Mouse (Mus musculus): ENCODE data around the gene Mmp24.

DNA sequence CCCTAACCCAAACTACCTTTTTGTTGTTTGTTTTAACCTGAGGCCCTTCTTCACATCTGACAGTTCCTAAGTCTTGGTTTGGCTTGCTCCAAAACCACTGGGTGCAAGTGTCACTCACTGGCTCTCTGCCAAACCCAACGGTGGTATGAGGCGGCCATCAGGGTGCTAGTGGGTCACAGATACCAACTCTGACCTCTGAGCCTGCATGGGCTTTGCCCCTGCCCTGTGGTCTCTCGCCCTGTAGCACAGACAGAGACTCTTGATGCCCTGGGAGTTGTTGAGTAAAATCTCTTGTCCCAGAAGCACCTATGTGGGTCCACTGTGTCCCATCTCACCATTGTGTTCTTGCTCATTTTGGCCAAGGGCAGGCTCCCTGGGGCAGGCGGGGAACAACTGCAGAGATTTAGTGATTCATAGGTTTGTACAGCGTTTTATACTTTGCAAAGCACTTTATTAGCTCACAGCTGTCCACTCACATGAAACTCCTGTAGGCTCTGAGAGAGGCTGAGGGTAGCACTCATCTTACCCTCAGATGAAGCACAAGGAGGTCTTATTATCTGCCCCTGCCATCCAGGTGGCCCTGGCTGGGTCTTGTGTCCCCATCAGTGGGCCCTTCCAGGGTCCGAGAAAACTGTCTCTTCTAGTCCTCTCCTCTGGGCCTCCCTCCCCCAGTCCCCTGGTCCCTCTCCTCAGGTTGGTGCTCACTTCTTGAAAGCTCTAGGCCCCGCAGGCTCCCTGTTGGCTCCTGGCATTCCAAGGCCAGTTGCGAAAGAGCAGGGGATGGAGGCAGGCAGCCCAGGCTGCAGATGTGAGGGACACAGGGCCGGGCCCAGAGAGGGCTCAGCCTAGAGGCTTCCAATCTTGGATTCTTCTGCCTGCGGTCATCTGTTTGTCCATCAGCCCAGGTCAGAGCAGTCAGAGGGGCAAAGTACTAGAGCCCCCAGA is 42.4 kb downstream of the Mmp24 start:
- no peak for TF ChIP-seq CTCF (IDR thresholded peaks at IDR 0.05; ENCODE audit: insufficient read depth, low read depth, low read length)
- no peak for TF ChIP-seq POLR2A (IDR thresholded peaks at IDR 0.05; ENCODE audit: insufficient read depth, low read depth, low read length)
